Mouse (Mus musculus): Measurements from ENCODE around the gene Daxx.

DNA sequence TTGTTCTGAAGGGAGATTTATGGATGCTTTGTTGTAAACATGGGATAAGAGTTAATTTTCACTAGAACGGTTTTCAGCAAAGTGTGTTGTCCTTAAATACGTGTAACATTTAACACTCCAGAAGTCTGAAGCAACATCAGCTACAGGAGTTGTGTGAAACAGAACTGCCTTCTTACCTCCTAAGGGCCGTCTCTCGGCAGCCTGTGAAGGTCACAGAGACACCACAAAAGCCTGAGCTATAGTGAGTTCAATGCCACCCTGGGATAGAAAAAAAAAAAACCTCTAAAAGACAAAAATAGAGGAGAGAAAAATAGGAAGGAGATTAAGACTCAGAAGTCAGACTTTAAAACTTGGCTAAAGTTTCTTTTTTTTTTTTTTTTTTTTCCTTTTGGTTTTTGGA is 7.1 kb upstream of the Daxx start:
- TF ChIP-seq EP300 (IDR thresholded peaks at IDR 0.05; ENCODE audit: low read depth): no peak
- TF ChIP-seq CTCF (IDR thresholded peaks at IDR 0.05; ENCODE audit: low read depth): no peak
